Mouse (Mus musculus) limb, embryonic 13.5 days (tissue): Measurements from ENCODE around the gene Psip1. TPM values are rescaled to one million over a fixed set of nuclear protein-coding genes. Genes with fewer than 3 reads are reported as not detected.
"Not testable (repeated sequence)": the region's sequence is repeated elsewhere in the genome, so short reads cannot be mapped to it uniquely, and the experiment has no call there.

ENCODE experiments used
- ATAC-seq: fragments of 200-750 bp; cut with Nextera tagmentation; 2 replicates; pipeline ENCODE4 v1.8.0; 2017; ENCODE audit warnings: low read depth, moderate number of reproducible peaks, moderate TSS enrichment; ENCODE audit not compliant: low FRiP score
- H3K27ac ChIP-seq: fragments of 300-500 bp; sonication (generic); 2 replicates; pipeline ENCODE4 v1.5.1; 2015; ENCODE audit warnings: inconsistent platforms, mild to moderate bottlenecking, moderate library complexity
- H3K27me3 ChIP-seq: fragments of 300-500 bp; sonication (generic); 2 replicates; pipeline ENCODE4 v1.6.1; 2015; ENCODE audit warnings: mild to moderate bottlenecking, inconsistent platforms
- H3K36me3 ChIP-seq: fragments of 300-500 bp; sonication (generic); 2 replicates; pipeline ENCODE4 v1.6.1; 2015; ENCODE audit warnings: inconsistent platforms, mild to moderate bottlenecking, moderate library complexity
- H3K4me1 ChIP-seq: fragments of 300-500 bp; sonication (generic); 2 replicates; pipeline ENCODE4 v1.6.1; 2015; ENCODE audit warnings: inconsistent platforms
- H3K4me2 ChIP-seq: fragments of 300-500 bp; sonication (generic); replicated peaks from 2 replicates; pipeline ENCODE4 v1.6.1; 2015; ENCODE audit warnings: inconsistent platforms, mild to moderate bottlenecking, moderate library complexity
- H3K4me3 ChIP-seq: fragments of 300-500 bp; sonication (generic); 2 replicates; pipeline ENCODE4 v1.5.1; 2015; ENCODE audit warnings: moderate library complexity, mild to moderate bottlenecking, inconsistent platforms
- H3K9ac ChIP-seq: fragments of 300-500 bp; sonication (generic); 2 replicates; pipeline ENCODE4 v1.6.1; 2015; ENCODE audit warnings: mild to moderate bottlenecking, inconsistent platforms
- H3K9me3 ChIP-seq: fragments of 300-500 bp; sonication (generic); 2 replicates; pipeline ENCODE4 v1.6.1; 2016; ENCODE audit warnings: inconsistent platforms
- WGBS: fragments of 180-500 bp; shearing (Covaris S2); methylation state at CpG from one replicate; pipeline ENCODE4 v1.1.7; 2015; 5-methylcytosine and 5-hydroxymethylcytosine counted together
- polyA plus RNA-seq: library from polyadenylated mRNA; unstranded; fragments of >200 nt; fragmentation: Nextera tagmentation; extraction: Ambion mirVana; gene quantifications from 2 replicates; pipeline ENCODE4 v1.2.1, GENCODE M21; 2015

The Psip1 gene
- polyA plus RNA-seq, 1 experiment from 2014 or later: 156 TPM

GRCm38 (mm10) chr4:83497013-83497412 lies 10.8 kb upstream of the Psip1 start:
- not testable (repeated sequence) for H3K4me1 ChIP-seq, H3K27me3 ChIP-seq, H3K9me3 ChIP-seq, H3K36me3 ChIP-seq, ATAC-seq, H3K9ac ChIP-seq, H3K27ac ChIP-seq, H3K4me2 ChIP-seq, H3K4me3 ChIP-seq
- WGBS: 87% methylated on average over 5 of the region's 5 CpGs

GRCm38 (mm10) chr4:83493112-83493511 lies 6.9 kb upstream of the Psip1 start:
- Histone ChIP-seq H3K27ac (no peak overlapping the region), H3K9me3 (no peaks in the 10 kb centered on the region), H3K27me3 (no peaks in the 10 kb centered on the region), H3K4me3 (no peak overlapping the region), H3K4me1 (peaks cover 9% of the 10 kb centered on the region), H3K9ac (no peak overlapping the region), H3K36me3 (no peaks in the 10 kb centered on the region), H3K4me2 (no peak overlapping the region)
- WGBS: 88% methylated on average over 1 of the region's 1 CpGs
- no peak for ATAC-seq

- 5% methylated on average over 5 of the region's 5 CpGs for WGBS
- H3K4me2 ChIP-seq: no peak overlapping the region
- H3K36me3 ChIP-seq: peaks cover 3% of the 10 kb centered on the region; the same call in 1 of the 2 replicates
- no peaks in the 10 kb centered on the region for H3K9me3 ChIP-seq
- H3K9ac ChIP-seq: no peak overlapping the region
- peak overlapping the region; percentile 55; the same call in 1 of the 2 replicates for H3K27ac ChIP-seq
- no peak overlapping the region for H3K4me3 ChIP-seq
- H3K4me1 ChIP-seq: peaks cover 26% of the 10 kb centered on the region
- no peak for ATAC-seq
- H3K27me3 ChIP-seq: no peaks in the 10 kb centered on the region
Observed at GRCm38 (mm10) chr4:83489121-83489520, 2.9 kb upstream of the Psip1 start.

GRCm38 (mm10) chr4:83485735-83486116 lies 533 bp downstream of the Psip1 start:
- WGBS: 0% methylated on average over 18 of the region's 40 CpGs
- Histone ChIP-seq H3K4me1 (peaks cover 32% of the 10 kb centered on the region), H3K27ac (peak overlapping the region; percentile 97), H3K4me3 (peak overlapping the region; percentile 92), H3K27me3 (no peaks in the 10 kb centered on the region), H3K9me3 (no peaks in the 10 kb centered on the region), H3K36me3 (peaks cover 32% of the 10 kb centered on the region), H3K4me2 (peak overlapping the region; percentile 65), H3K9ac (peak overlapping the region; percentile 93)
- peak; percentile 81 for ATAC-seq

- H3K27ac ChIP-seq: no peak overlapping the region
- H3K27me3 ChIP-seq: no peaks in the 10 kb centered on the region
Observed at GRCm38 (mm10) chr4:83485250-83485649, 1.0 kb downstream of the Psip1 start.

GRCm38 (mm10) chr4:83468208-83468607 lies 18.1 kb downstream of the Psip1 start:
- H3K27me3 ChIP-seq: no peaks in the 10 kb centered on the region
- no peak overlapping the region for H3K27ac ChIP-seq
- ATAC-seq: no peak
- 79% methylated on average over 3 of the region's 3 CpGs for WGBS
- H3K4me1 ChIP-seq: no peaks in the 10 kb centered on the region
- H3K36me3 ChIP-seq: peaks cover 82% of the 10 kb centered on the region
- no peak overlapping the region for H3K4me3 ChIP-seq
- no peak overlapping the region for H3K9ac ChIP-seq
- H3K4me2 ChIP-seq: no peak overlapping the region
- no peaks in the 10 kb centered on the region for H3K9me3 ChIP-seq

More at GRCm38 (mm10) chr4:83485250-83485649, 1.0 kb downstream of the Psip1 start:
- H3K4me2 ChIP-seq: peak overlapping the region; percentile 65
- H3K4me1 ChIP-seq: peaks cover 32% of the 10 kb centered on the region
- H3K9me3 ChIP-seq: no peaks in the 10 kb centered on the region
- peak overlapping the region; percentile 92 for H3K4me3 ChIP-seq
- ATAC-seq: no peak
- H3K9ac ChIP-seq: peak overlapping the region; percentile 93
- WGBS: 22% methylated on average over 12 of the region's 12 CpGs
- peaks cover 34% of the 10 kb centered on the region for H3K36me3 ChIP-seq

- 91% methylated on average over 7 of the region's 7 CpGs for WGBS
- H3K4me2 ChIP-seq: no peak overlapping the region
- no peak overlapping the region for H3K27ac ChIP-seq
- no peak overlapping the region for H3K4me3 ChIP-seq
- H3K9me3 ChIP-seq: no peaks in the 10 kb centered on the region
- no peak for ATAC-seq
- no peaks in the 10 kb centered on the region for H3K4me1 ChIP-seq
- peaks cover 80% of the 10 kb centered on the region for H3K36me3 ChIP-seq
- no peak overlapping the region for H3K9ac ChIP-seq
- H3K27me3 ChIP-seq: no peaks in the 10 kb centered on the region
Observed at GRCm38 (mm10) chr4:83467615-83468014, 18.6 kb downstream of the Psip1 start.

- no peak for ATAC-seq
- H3K4me1 ChIP-seq: no peaks in the 10 kb centered on the region
- no peak overlapping the region for H3K27ac ChIP-seq
- no peaks in the 10 kb centered on the region for H3K9me3 ChIP-seq
- no peak overlapping the region for H3K4me2 ChIP-seq
- 96% methylated on average over 7 of the region's 7 CpGs for WGBS
- H3K9ac ChIP-seq: no peak overlapping the region
- no peak overlapping the region for H3K4me3 ChIP-seq
- H3K27me3 ChIP-seq: no peaks in the 10 kb centered on the region
- H3K36me3 ChIP-seq: peaks cover 66% of the 10 kb centered on the region
Observed at GRCm38 (mm10) chr4:83464827-83465226, 21.4 kb downstream of the Psip1 start.

GRCm38 (mm10) chr4:83460106-83460505 lies 26.2 kb downstream of the Psip1 start:
- Histone ChIP-seq H3K36me3 (peaks cover 68% of the 10 kb centered on the region), H3K27ac (no peak overlapping the region), H3K9ac (no peak overlapping the region), H3K9me3 (no peaks in the 10 kb centered on the region), H3K4me2 (no peak overlapping the region), H3K27me3 (no peaks in the 10 kb centered on the region), H3K4me1 (no peaks in the 10 kb centered on the region), H3K4me3 (no peak overlapping the region)
- WGBS: 91% methylated on average over 5 of the region's 5 CpGs
- ATAC-seq: no peak

GRCm38 (mm10) chr4:83450785-83451184 lies 35.5 kb downstream of the Psip1 start:
- Histone ChIP-seq H3K4me1 (no peaks in the 10 kb centered on the region), H3K36me3 (peaks cover 58% of the 10 kb centered on the region), H3K9ac (no peak overlapping the region), H3K4me2 (no peak overlapping the region), H3K9me3 (no peaks in the 10 kb centered on the region), H3K27ac (no peak overlapping the region), H3K27me3 (no peaks in the 10 kb centered on the region), H3K4me3 (no peak overlapping the region)
- 95% methylated on average over 4 of the region's 4 CpGs for WGBS
- no peak for ATAC-seq

GRCm38 (mm10) chr4:83441050-83441449 lies 45.2 kb downstream of the Psip1 start:
- no peak for ATAC-seq
- Histone ChIP-seq H3K27ac (no peak overlapping the region), H3K36me3 (peaks cover 63% of the 10 kb centered on the region), H3K9ac (no peak overlapping the region), H3K4me2 (no peak overlapping the region), H3K9me3 (no peaks in the 10 kb centered on the region), H3K4me3 (no peak overlapping the region), H3K27me3 (no peaks in the 10 kb centered on the region), H3K4me1 (no peaks in the 10 kb centered on the region)
- WGBS: 92% methylated on average over 4 of the region's 4 CpGs

GRCm38 (mm10) chr4:83439045-83439444 lies 47.2 kb downstream of the Psip1 start:
- Histone ChIP-seq H3K36me3 (peaks cover 82% of the 10 kb centered on the region), H3K27ac (no peak overlapping the region), H3K4me3 (no peak overlapping the region), H3K9ac (no peak overlapping the region), H3K9me3 (no peaks in the 10 kb centered on the region), H3K4me1 (no peaks in the 10 kb centered on the region), H3K4me2 (no peak overlapping the region), H3K27me3 (no peaks in the 10 kb centered on the region)
- ATAC-seq: no peak
- WGBS: 81% methylated on average over 5 of the region's 5 CpGs

GRCm38 (mm10) chr4:83438116-83438515 lies 48.1 kb downstream of the Psip1 start:
- H3K36me3 ChIP-seq: peaks cover 91% of the 10 kb centered on the region
- H3K27me3 ChIP-seq: no peaks in the 10 kb centered on the region
- H3K4me3 ChIP-seq: no peak overlapping the region
- H3K4me1 ChIP-seq: no peaks in the 10 kb centered on the region
- no peak overlapping the region for H3K9ac ChIP-seq
- H3K27ac ChIP-seq: no peak overlapping the region
- no peak overlapping the region for H3K4me2 ChIP-seq
- no peaks in the 10 kb centered on the region for H3K9me3 ChIP-seq
- ATAC-seq: no peak
